Mouse (Mus musculus): ENCODE data around the gene Avp.

The Avp gene

DNA sequence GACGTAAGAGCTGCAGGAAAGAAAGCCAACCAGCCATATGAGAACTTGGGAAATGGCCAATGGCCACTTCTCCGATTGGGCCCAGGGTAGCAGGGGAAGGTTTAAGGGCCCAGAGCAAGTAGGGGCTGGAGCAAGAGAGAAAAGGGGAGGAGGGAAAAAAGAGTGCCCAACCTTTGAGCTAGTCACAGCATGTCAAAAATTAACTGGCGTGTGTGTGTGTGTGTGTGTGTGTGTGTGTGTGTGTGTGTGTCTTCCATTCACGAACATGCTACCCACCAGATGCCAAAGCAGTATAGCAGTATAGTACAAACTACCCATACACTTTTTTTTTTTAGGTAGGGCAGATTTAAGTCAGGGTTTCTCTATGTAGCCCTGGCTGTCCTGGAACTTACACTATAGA lies 13.4 kb downstream of the Avp start:
- DNase-seq, result no peak

DNA sequence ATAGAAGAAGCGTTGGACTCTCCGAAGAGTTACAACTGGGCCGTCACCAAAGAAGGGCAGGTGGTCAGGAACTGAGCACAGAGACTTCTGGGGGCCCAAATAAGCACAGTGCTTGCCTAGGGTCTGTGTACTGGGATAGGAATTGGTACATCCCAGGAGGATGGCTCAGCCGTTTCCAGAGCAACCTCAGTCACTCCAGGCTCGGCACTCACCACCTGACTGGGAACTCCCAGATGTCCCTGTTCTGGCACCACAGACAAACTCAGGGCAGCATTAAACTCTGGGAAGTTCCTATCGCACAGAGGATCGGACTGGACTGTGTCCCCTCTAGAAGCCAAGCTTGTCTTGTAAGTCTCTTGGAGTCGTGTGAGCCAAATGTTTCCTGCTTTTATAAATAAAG lies 17.4 kb downstream of the Avp start:
- no peak for DNase-seq

DNA sequence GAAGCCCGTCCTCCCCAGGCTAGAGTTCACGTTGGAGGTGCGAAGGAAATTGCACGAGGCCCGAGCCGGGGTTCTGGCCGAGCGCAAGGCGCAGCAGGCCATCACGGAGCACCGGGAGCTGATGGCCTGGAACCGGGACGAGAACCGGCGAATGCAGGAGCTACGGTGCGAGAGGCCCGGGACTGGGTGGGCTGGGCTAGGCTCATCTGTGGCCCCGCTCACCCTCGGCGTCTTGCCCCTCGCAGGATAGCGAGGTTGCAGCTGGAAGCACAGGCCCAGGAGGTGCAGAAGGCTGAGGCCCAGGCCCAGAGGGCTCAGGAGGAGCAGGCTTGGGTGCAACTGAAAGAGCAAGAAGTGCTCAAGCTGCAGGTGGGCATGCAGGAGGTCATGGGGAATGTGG lies 18.3 kb downstream of the Avp start:
- DNase-seq, result peak; percentile 37

DNA sequence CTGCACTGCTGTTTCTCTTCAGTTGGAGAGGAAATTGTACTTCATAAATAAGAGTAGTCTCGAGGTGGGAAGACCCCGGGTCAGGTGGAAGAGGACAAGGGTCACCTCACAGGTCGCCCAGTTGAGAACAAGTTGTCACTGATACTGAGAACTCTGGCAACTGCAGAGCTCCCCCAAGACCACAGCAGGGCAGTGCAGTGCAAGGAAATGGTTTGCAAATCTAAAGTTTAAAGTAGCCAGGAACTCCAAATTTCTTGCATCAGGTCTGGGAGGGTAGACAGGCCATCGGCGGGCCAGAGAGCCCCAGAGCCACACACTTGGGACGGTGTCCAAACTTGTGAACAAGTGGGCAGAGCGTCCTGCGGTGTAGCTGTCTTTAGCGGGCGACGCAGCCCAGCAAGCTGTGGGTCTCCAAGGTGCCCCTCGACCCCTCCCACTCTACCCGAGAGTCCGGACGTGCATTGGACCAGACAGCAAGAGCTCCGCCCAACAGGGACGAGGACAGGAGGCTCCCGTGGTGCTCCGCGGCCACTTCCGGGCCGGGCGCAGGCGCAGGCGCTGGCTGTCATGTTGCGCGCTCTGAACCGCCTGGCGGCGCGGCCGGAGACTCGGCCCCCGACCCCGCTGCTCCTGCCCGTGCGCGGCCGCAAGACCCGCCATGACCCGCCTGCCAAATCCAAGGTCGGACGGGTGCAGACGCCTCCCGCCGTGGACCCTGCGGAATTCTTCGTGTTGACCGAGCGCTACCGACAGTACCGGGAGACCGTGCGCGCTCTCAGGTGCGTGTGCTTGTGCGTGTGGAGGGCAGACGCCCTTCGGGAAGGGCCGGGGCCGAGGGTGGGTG lies 18.9 kb downstream of the Avp start, which contains the start of gene Mrps26:
Gene Mrps26, plus strand, starts transcription at position 531 of the 844 bp plus-strand sequence.
- peak; percentile 94 for DNase-seq

DNA sequence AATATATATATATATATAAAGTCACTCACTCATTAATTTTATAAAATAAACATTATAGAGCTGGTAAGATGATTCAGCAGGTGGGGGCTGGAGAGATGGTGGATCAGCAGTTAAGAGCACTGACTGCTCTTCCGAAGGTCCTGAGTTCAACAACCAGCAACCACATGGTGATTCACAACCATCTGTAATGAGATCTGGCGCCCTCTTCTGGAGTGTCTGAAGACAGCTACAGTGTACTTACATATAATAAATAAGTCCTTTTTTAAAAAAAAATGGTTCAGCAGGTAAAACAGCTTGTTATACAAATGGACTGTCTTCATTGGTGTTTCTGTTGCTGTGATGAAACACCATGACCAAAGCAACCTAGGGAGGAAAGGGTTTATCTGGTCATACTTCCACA lies 24.3 kb downstream of the Avp start:
- no peak for DNase-seq

DNA sequence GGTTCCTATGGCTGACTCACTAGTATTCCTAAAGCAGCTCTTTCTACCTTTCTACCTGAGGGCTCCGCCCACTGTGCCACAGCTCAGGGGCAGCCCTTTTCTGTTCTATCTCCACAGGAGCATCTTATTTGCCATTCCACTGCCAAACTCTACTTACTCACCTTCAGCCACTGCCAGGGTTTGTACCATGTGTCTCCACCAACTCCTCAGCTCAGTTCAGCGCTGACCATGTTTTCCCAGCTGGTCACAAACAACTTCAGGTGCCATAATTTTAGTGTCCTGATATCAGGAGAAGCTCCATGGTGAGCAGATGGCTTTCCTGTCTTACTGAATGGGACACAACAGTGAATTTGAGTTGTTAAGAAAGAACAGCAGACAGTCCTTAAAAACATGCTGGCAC lies 24.9 kb downstream of the Avp start:
- no peak for DNase-seq

DNA sequence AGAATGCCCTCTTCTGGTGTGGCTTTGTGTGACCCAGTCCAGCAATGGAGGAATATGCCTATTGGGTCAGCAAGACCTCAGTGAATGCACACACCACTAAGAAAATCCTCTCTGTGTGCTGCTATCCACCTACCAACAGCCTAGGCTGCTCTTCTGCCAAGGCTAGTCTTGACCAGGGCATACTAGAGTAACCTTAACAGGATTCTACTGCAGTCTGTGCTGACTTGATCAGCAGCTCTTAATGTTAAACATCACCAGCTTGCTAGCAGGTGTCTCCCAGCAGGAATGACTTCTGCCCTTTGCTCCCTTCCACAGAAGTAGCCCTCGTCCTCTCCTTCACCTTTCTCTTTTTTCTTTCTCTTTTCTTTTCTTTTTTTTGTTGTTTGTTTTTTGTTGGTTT lies 26.1 kb downstream of the Avp start:
- DNase-seq, result no peak

DNA sequence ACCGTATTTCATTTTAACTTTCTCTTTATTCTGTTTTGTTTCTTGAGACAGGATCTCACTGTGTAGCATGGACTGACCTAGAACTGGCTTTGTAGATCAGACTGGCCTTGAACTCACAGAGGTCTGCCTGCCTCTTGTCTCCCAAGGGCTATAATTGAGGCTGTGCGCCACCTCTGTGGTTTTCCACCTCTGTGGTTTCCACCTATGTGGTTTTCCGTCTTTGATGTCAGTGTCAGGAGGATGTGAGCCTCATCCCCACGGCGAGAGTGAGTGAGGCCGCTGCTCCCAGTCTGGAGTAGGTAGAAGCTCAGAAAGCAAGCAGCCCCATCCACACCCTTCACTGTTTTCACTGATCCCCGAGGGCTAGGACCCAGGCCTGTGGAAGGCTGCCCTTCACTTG lies 27.5 kb downstream of the Avp start:
- no peak for DNase-seq

DNA sequence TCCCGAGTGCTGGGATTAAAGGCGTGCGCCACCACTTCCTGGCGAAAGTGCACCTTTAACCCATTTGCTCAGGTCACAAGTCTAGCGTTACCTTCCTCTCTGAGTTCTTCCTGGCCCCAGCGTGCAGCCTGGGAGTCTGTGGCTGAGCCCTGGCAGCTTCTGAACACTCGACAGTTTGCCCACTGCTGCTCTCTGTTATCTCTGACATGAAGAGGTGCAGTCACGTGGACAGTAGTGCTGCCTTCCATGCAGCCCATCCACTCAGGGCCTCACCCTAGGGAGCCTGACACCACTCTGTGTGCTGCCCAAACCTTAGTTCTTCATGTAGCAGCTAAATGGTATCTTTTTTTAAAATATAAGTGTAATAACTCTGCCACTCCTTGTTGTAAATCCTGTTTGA lies 35.4 kb downstream of the Avp start:
- no peak for DNase-seq

DNA sequence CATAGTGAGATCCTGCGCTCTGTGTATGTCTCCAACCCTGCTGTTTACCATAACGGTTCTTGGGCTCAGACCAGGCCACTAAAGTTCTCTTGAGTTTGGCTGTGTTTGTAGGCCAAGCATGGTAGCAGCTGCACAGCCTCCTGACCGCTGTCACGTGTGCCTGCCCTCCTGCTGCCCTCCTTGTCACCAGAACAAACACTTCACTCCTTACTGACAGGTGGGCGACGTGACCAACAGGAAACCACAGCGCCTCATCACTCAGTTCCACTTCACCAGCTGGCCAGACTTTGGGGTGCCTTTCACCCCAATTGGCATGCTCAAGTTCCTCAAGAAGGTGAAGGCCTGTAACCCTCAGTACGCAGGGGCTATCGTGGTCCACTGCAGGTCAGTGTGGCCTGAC lies 42.1 kb downstream of the Avp start:
- DNase-seq, result no peak

DNA sequence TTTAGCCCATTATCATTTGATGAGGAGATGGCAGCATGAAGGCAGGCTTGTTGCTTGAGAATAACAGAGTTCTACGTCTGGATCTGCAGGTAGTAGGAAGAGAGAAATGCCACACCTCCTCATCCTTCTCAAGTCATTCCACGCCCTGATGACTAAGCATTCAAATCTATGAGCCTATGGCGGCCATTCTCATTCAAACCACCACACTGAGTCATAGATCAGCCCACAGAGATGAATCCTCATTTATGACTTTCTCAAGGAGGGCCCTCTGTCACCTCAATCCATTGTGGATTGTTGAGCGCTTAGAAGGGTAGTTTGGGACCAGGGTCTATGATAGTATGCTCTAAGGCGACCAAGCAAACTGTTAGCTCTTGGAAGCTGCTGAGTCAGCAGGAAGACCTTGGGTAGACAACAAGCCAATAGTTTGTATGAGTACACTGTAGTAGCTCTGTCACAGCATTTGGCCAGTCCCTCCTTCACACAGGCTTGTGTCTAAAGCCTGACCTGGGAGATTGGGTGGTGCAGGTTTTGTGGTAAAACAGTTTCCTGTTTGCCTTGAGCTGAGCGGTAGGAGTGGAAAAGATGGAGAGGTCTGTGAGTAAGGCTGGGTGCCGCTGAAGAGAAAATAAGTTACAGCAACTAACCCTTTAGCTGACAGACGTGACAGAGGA lies 43.3 kb downstream of the Avp start:
- no peak for DNase-seq

DNA sequence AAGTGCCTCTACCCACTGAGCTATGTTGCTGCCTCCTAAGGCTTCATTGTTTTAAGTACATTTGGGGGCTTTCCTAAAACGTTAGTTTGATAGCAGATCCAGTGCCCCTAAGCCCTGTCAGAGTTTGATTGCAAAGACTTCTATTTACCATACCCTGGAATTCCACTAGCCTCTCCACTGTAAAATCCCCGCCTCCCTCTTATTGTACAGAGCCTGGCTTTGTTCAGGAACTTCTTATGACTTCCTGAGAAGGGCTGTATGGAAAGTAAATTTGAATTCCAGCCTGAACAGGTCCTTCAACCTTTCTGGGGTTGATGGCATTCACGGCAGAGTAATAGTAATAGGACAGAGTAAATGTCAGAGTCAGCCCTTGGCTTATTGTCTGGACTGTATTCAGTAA lies 45.5 kb downstream of the Avp start:
- DNase-seq, result no peak

DNA sequence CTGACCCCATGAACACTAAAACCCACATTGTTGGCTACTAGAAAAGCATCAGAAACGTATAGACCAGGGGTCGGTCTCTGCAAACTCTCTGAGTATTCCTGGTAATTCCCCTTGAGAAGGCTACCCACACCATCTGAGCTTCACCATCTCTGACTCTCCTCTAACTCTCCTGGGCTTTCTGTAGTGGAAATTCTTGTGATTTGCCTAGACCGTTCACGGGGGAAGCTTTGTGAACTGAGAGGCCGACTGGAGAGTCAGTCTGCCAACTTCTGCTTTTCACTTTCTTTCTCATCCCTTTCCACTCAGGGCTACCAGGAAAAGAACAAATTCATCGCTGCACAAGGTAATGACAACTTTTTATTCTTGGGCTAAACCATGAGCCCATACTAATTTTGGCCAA lies 47.3 kb downstream of the Avp start:
- DNase-seq, result no peak

DNA sequence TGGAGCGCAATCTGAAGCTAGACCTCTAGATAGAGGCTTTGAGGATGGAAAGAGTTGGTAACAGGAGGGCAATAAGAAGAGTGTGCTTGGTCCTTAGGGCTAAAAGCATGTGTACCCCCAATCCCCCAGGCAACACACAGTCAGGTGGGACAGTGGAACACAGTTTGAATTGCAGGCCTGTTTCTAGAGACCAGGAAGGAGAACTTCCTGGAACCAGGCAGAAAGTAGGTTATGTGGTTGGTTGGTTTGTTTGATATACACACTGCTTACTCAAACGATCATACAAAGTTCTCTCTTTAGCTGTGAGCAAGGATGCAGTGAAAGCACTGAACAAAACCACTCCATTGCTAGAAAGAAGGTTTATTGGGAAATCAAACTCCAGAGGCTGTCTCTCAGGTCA lies 50.2 kb downstream of the Avp start:
- DNase-seq, result no peak

All from right cerebral cortex, postnatal 25 days (tissue).